Mouse (Mus musculus) spleen, adult 2 months (tissue): ENCODE measurements around the gene Dhrs3.

Source experiments
- CTCF ChIP-seq: fragments of 200-500 bp; IDR thresholded peaks from 2 replicates; pipeline ENCODE4 v1.5.1; 2011; ENCODE audit warnings: mild to moderate bottlenecking, inconsistent platforms; ENCODE audit not compliant: insufficient read depth, insufficient read length, insufficient replicate concordance; ENCODE audit errors: extremely low read depth
- POLR2A ChIP-seq: fragments of 200-500 bp; IDR thresholded peaks from 2 replicates; pipeline ENCODE4 v1.6.1; 2011; ENCODE audit warnings: low read depth, low read length, inconsistent platforms

DNA sequence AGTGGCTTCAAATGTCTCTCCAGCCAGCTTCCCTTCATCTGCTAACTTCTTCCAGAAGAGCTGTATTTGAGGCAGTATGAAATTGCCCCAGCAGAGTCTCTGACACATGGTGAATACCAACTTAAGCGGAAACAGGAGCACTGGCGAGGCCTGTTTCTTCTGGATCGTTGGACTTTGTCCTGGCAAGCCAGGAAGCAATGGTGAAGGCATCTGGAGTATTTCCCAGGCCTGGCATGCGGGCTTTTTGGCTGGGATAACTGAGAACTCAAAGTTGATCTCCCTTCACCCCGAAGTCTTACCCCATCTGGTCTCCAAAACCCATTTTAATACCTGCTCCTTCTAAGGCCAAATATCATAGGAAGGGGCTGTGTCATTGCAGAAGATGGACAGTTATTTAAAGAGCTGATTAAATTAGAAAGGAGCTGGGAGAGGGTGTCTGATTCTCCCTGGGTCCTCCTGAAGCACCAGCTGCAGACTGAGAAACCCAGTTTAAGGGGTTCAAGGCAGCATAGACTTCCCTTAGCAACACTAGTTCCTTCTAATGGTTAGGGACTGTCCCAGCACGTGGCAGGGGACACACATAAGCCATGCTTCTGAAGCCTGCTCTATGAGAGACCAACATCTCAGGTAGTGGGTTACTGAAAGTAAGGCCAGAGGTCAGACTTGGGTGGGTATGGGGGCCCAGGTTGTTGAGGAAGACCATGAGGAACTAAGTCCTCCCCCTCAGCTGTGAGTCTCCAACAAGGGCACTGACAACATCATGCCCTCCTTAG is 80.5 kb downstream of the Dhrs3 start:
- TF ChIP-seq CTCF (no peak), POLR2A (no peak)
